Mouse (Mus musculus) thymus, postnatal 0 days (tissue): ENCODE data around the gene Sema7a. TPM values are rescaled to one million over a fixed set of nuclear protein-coding genes. Genes with fewer than 3 reads are reported as not detected.

Source experiments
- DNase-seq: peaks from one replicate; pipeline ENCODE4 v3.0.0-alpha.2; 2015; ENCODE audit warnings: low spot score
- polyA plus RNA-seq: library from polyadenylated mRNA; unstranded; fragments of >200 nt; fragmentation: Nextera tagmentation; extraction: Ambion mirVana; gene quantifications from 2 replicates; pipeline ENCODE4 v1.2.1, GENCODE M21; 2015

Sema7a gene
- polyA plus RNA-seq, 1 experiment from 2014 or later, result 4.0 TPM

GRCm38 (mm10) chr9:57938225-57939055 lies 1.5 kb upstream of the Sema7a start:
- DNase-seq, result no peak

DNA sequence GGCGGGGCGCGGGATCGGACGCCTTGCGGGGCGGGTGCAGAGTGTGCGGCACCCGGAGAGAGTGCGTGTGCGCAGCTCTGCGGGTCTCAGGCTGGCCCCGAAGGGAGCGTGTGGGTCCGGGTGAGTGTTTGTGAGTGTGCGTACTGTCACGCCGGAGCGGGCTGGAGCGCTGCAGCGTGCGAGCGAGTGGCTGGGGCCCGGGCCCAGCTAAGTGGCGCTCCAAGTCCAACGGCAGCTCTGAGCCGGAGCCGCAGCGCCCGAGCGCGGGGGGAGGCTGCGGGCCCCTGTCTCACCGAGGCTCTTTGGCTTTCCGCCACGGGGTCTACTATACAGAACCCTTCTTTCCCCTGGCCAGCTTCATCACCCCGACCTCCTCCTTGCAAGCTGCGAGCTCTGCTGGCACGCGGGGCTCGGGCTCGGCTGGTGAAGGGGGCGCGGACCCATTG lies 460 bp downstream of the Sema7a start:
- DNase-seq, result peak; percentile 35

- DNase-seq, result peak; percentile 45
Measured at GRCm38 (mm10) chr9:57940861-57941638, 1.1 kb downstream of the Sema7a start.

DNA sequence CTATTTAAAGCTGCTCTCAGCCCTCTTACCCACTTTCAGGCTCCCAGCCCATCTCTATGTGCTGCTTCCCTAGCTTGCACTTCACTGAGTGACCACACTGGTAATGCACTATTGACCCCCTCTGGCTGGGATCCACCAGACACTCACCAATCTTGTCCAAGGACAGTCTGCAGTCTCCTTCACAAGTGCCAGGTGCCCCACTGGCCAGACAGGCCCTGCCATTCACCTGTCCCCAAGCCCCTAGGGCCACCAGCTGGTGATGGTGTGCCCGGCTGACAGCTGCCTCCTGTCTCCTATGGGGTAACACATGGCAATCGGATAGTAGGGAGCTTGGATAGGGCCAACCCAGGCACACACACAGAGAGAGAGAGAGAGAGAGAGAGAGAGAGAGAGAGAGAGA lies 2.1 kb downstream of the Sema7a start:
- DNase-seq, result no peak

DNA sequence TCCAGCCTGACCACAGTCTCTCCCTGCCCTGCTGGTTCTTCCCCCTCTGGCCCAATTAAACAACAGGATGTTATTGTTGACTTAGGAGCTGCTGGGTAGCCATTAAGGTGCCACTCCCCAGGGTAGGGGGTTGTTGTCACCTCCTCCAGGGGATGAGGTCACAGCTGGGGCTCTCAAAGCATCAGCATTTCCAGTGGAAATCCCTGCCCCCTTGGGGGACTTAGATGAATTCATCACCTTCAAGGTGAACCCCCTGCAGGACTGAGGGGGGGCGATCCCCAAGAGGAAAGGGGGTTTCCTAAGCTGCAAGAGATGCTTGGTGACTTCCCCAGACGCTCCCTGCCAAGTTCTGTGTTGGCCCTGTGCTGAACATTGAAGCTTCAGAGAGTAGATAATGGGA lies 3.2 kb downstream of the Sema7a start:
- no peak for DNase-seq

GRCm38 (mm10) chr9:57944572-57944971 lies 4.7 kb downstream of the Sema7a start:
- DNase-seq, result peak; percentile 82

DNA sequence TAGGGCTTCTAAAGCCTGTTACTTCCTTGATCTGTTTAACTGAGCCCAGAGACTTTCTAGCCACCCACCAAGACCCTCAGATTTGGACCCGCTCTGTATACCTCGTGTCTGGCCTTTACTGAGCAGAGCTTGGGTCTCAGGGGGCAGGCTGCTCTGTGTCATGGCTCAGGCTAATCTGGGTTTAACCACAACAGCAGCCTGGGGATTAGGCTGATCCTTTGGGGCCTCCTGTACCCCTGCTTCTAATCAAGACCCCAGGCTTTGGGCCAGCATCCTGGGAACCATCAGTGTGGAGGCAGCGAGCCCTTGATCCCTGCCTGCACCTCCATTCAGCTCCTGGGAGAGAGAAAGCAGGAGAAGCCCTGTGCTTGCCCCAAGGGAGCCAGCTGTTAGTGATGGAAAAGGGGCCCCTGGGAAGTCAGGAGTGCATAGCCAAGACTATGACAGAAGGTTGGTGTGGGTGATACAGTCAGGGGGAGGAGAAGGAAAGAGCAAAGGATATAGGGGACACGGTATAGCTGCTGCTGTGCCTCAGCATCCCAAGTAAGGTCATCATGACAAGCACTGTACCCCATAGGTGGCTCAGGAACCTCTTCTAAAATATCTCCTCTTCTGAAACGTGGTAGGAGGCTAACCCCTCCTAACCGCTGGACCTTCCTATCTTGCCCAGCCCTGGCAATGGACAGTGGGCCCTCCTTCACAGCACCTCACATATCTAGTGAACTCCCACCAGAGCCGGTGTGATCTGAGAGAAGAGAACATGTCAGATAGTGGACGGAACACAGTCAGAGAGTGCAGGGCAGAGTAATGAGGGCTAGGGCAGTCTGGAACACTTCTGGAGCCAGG lies 6.1 kb downstream of the Sema7a start:
- DNase-seq, result no peak

DNA sequence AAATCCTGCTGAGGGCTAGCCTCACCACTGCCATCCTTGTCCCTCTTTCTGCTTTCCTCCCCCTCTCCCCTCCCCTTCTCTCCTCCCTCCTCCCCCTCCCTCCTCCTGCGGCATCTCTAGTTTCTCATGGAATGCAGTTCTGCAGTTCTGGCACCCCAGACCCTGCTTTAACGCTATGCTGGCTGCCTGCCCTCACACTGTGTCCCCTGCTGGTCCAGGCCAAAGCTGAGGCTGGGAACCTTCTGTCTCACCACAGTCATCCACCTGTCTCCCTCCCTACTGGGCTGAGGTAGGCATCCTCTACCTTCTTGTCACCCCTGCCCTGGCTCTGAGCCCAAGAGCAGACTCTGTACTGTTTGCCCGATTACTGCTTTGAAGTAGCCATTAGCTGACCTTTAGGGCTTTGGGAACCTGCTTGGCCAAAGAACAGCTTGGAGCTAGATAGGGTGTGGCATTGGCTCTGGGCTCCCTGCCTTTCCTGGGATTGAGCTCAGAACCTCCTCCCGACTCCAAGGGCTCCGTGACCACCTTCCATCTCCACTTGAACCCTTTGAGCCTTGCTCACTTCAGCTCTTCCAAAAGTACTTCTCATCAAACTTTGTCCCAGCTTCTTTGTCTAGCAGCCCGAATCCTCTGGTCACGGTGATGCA lies 7.6 kb downstream of the Sema7a start:
- no peak for DNase-seq

GRCm38 (mm10) chr9:57948333-57948931 lies 8.5 kb downstream of the Sema7a start:
- no peak for DNase-seq

DNA sequence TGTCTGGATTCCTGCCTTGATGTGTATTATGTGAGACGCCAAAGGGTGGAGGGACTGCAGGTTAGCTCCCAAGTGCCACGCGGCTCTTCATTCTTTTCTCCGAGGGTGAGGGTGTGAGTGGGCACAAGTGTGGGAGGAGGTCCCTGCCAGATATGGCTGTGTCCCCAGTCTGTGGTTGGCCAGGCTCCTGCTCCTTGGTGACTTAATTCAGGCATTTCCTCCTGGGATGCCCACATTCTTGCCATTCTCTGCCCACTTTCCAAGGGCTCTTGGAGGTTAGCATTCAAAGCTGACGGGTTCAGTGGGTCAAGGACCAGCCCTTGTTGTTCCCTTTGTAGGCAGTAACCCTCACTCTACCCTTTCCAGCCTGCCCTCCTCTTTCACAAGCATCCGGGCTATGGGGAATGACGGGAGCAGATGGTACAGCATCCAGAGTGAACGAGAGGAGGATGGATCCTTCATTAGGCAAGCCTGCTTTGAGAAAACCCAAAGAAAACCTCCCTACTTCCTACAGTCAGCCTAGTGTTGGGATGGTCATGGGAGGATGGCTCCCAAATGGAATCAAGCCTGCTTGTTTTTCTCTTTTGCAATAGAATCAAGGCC lies 9.3 kb downstream of the Sema7a start:
- no peak for DNase-seq

DNA sequence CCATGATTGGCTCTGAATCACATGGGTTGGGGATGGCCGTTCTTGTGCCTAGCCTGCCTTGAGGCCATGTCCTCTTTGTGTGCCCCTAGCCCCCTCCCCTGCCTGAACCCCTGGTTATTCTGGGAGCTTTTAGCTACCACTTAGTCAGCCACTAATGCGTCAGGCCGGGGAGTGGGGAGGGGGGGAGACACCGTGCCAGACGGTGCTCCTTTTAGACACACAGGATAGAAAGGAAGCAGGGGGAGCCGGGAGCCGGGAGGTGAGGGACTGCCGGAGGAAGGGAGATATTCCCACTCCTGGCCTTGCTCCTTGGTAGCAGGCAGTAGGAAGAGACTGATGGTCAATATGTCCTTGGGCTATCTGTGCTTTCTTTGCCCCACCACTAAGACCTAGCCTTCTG lies 10.0 kb downstream of the Sema7a start:
- no peak for DNase-seq

DNA sequence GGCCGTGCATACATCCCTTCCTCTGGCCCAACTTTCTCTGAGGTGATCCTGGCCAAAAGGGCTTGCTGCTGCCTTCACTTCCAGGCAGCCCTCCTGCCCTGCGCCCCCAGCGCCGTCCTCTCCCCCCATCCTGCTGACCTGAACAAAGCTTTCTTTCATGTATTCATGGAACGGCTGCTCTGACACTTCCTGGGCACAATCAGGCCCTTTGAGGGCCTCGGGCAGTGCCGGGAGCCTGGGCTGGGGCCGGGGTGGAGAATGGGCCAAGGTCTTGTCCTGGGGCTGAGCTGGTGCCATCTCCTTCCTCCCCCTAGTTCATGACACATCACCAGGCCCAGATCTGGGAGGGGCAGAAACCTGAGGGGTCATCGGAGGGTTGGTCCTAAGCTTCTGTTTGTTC lies 10.6 kb downstream of the Sema7a start:
- DNase-seq, result no peak

DNA sequence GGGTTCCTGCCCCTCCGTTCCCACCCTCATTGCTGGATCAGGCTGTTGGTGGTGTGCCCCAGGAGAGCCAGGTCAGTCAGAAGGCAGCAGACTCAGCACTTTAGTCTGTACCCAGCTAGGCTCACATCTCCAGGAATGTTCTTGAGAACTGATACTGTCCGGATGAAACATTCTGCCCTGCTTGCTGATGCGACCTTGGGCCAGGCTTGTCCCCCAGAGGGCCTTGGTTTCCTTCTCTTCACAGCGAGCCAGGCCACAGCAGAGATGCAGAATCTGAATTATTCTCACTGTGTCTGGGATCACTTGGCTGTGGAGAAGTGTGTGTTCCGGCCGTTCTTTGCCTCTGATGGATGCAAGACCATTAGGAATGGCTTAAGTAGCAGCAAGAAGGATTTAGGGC lies 12.1 kb downstream of the Sema7a start:
- no peak for DNase-seq

- DNase-seq, result peak; percentile 26
Measured at GRCm38 (mm10) chr9:57954962-57955744, 15.2 kb downstream of the Sema7a start.

- no peak for DNase-seq
Measured at GRCm38 (mm10) chr9:57955764-57956163, 15.9 kb downstream of the Sema7a start.

GRCm38 (mm10) chr9:57956196-57956837 lies 16.4 kb downstream of the Sema7a start:
- DNase-seq, result peak; percentile 52

DNA sequence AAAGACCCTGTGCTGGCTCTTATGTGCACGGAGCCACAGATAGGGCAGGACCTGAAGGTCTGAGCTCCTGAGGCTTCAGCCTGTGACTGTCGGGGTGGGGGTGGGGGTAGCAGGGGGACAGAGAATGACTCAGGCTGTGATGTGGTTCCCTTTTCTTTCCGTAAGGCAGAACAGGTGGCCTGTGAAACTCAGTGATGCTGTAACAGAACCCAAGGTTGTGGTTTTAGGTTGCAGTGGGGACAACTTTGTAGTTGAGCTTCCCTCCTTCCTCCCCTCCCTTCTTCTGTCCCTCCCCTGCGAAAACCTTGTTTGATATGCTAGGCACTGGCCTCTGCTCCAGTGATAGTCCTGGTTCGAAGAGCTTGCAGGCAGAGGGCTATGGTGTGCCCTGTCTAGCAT lies 16.9 kb downstream of the Sema7a start:
- DNase-seq, result peak; percentile 92

GRCm38 (mm10) chr9:57958615-57959014 lies 18.7 kb downstream of the Sema7a start:
- DNase-seq, result no peak

DNA sequence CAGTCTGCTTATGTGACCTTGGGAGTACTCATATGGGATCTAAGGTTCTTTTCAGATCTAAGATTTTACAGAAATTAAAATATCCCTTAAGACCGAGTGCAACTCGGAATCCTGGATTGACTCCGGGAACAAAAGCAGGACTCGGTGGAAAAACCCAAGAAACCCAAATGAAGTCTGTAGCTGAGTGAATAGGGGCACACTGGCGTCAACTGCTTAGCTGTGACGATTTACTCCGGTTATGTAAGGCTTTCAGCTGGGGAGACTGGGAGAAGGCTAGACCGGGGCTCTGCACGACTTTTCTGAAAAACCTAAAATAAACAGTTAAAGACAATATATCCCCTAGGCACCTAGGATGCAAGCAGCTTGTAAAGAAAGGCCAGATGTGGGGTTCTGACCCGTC lies 19.5 kb downstream of the Sema7a start:
- DNase-seq, result no peak
